Mouse (Mus musculus) heart, postnatal 0 days (tissue): ENCODE data around the gene Taldo1. TPM values are rescaled to one million over a fixed set of nuclear protein-coding genes. Genes with fewer than 3 reads are reported as not detected.

Experiments used
- ATAC-seq: fragments of 200-750 bp; cut with Nextera tagmentation; 2 replicates; pipeline ENCODE4 v1.8.0; 2017; ENCODE audit warnings: low read depth, moderate number of reproducible peaks, moderate library complexity; ENCODE audit not compliant: insufficient read depth
- DNase-seq: peaks from one replicate; pipeline ENCODE4 v3.0.0-alpha.2; 2016; ENCODE audit warnings: low spot score
- H3K27ac ChIP-seq: fragments of 300-500 bp; sonication (generic); 2 replicates; pipeline ENCODE4 v1.5.1; 2014; ENCODE audit warnings: low read depth, mild to moderate bottlenecking
- H3K27me3 ChIP-seq: fragments of 300-500 bp; sonication (generic); 2 replicates; pipeline ENCODE4 v1.6.1; 2014; ENCODE audit warnings: low read length, mixed read lengths; ENCODE audit not compliant: control insufficient read depth, insufficient read depth
- H3K36me3 ChIP-seq: fragments of 300-500 bp; sonication (generic); replicated peaks from 2 replicates; pipeline ENCODE4 v1.6.1; 2014; ENCODE audit warnings: low read length, mixed read lengths; ENCODE audit not compliant: control insufficient read depth, insufficient read depth
- H3K4me1 ChIP-seq: fragments of 300-500 bp; sonication (generic); 2 replicates; pipeline ENCODE4 v1.6.1; 2014; ENCODE audit warnings: antibody characterized with exemption; ENCODE audit not compliant: control insufficient read depth, insufficient read depth
- H3K4me2 ChIP-seq: fragments of 300-500 bp; sonication (generic); 2 replicates; pipeline ENCODE4 v1.6.1; 2014; ENCODE audit warnings: low read depth, mild to moderate bottlenecking, low read length, moderate library complexity
- H3K4me3 ChIP-seq: fragments of 300-500 bp; sonication (generic); 2 replicates; pipeline ENCODE4 v1.5.1; 2014; ENCODE audit warnings: low read depth, low read length
- H3K9ac ChIP-seq: fragments of 300-500 bp; sonication (generic); replicated peaks from 2 replicates; pipeline ENCODE4 v1.6.1; 2014; ENCODE audit warnings: low read depth, low read length, mixed read lengths
- H3K9me3 ChIP-seq: fragments of 300-500 bp; sonication (generic); replicated peaks from 2 replicates; pipeline ENCODE4 v1.6.1; 2016; ENCODE audit warnings: low read length; ENCODE audit not compliant: control insufficient read depth
- CTCF ChIP-seq: IDR thresholded peaks from 2 replicates; pipeline ENCODE4 v1.5.1; 2016; ENCODE audit warnings: antibody characterized with exemption, control low read depth, low read depth
- EP300 ChIP-seq: IDR thresholded peaks from 2 replicates; pipeline ENCODE4 v1.6.1; 2016; ENCODE audit warnings: antibody characterized with exemption, low read depth
- WGBS: fragments of 180-500 bp; shearing (Covaris S2); extraction: QIAGEN DNeasy Blood & Tissue Kit; methylation state at CpG from one replicate; pipeline ENCODE4 v1.1.7; 2014; 5-methylcytosine and 5-hydroxymethylcytosine counted together
- polyA plus RNA-seq: library from polyadenylated mRNA; unstranded; fragments of >200 nt; fragmentation: Nextera tagmentation; extraction: Ambion mirVana; gene quantifications from 2 replicates; pipeline ENCODE4 v1.2.1, GENCODE M21; 2015
- total RNA-seq: library from RNA; depleted of rRNA; stranded (reverse); fragments of >200 nt; gene quantifications from 2 replicates; pipeline ENCODE4 v1.2.3, GENCODE M21; 2014; ENCODE audit warnings: low replicate concordance

Taldo1 gene
- total and polyA plus RNA-seq, 2 experiments from 2014 or later, result 173 to 225 TPM

GRCm38 (mm10) chr7:141355051-141355450 lies 36.9 kb upstream of the Taldo1 start:
- no peak overlapping the region for H3K27ac ChIP-seq
- no peaks in the 10 kb centered on the region for H3K9me3 ChIP-seq
- H3K27me3 ChIP-seq, result 0 out of 2 replicates have a peak, but pooled peaks cover 7% of the 10 kb centered on the region
- WGBS, result 67% methylated on average over 8 of the region's 8 CpGs
- no peak overlapping the region for H3K4me3 ChIP-seq
- DNase-seq (no peak), ATAC-seq (no peak)
- H3K4me2 ChIP-seq, result no peak overlapping the region
- TF ChIP-seq EP300 (no peak), CTCF (no peak)
- no peak overlapping the region for H3K9ac ChIP-seq
- H3K36me3 ChIP-seq, result no peaks in the 10 kb centered on the region
- H3K4me1 ChIP-seq, result no peaks in the 10 kb centered on the region

GRCm38 (mm10) chr7:141355626-141356326 lies 36.2 kb upstream of the Taldo1 start:
- Histone ChIP-seq H3K27ac (no peak overlapping the region), H3K4me3 (no peak overlapping the region), H3K27me3 (peaks cover 8% of the 10 kb centered on the region; the same call in 1 of the 2 replicates), H3K9me3 (no peaks in the 10 kb centered on the region), H3K4me2 (no peak overlapping the region), H3K36me3 (no peaks in the 10 kb centered on the region), H3K9ac (no peak overlapping the region), H3K4me1 (no peaks in the 10 kb centered on the region)
- ATAC-seq (no peak), DNase-seq (no peak)
- TF ChIP-seq CTCF, result peak; percentile 20; the same call in 1 of the 2 replicates
- no peak for TF ChIP-seq EP300
- WGBS, result 47% methylated on average over 12 of the region's 12 CpGs

GRCm38 (mm10) chr7:141356971-141357370 lies 35.0 kb upstream of the Taldo1 start:
- no peaks in the 10 kb centered on the region for H3K36me3 ChIP-seq
- no peaks in the 10 kb centered on the region for H3K9me3 ChIP-seq
- H3K27me3 ChIP-seq, result peaks cover 17% of the 10 kb centered on the region
- no peak overlapping the region for H3K4me3 ChIP-seq
- no peak overlapping the region for H3K27ac ChIP-seq
- TF ChIP-seq CTCF (no peak), EP300 (no peak)
- WGBS, result 70% methylated on average over 14 of the region's 14 CpGs
- DNase-seq (no peak), ATAC-seq (no peak)
- no peak overlapping the region for H3K4me2 ChIP-seq
- no peaks in the 10 kb centered on the region for H3K4me1 ChIP-seq
- H3K9ac ChIP-seq, result no peak overlapping the region

- Histone ChIP-seq H3K36me3 (no peaks in the 10 kb centered on the region), H3K4me2 (no peak overlapping the region), H3K27me3 (peaks cover 14% of the 10 kb centered on the region), H3K9me3 (no peaks in the 10 kb centered on the region), H3K9ac (no peak overlapping the region), H3K4me1 (no peaks in the 10 kb centered on the region), H3K27ac (no peak overlapping the region), H3K4me3 (no peak overlapping the region)
- TF ChIP-seq CTCF (no peak), EP300 (no peak)
- ATAC-seq, result no peak
- DNase-seq, result no peak
- WGBS, result 16% methylated on average over 24 of the region's 24 CpGs
These were observed 30.5 kb upstream of the Taldo1 start for GRCm38 (mm10) chr7:141361510-141361909.

GRCm38 (mm10) chr7:141363106-141363751 lies 28.8 kb upstream of the Taldo1 start:
- WGBS, result 53% methylated on average over 4 of the region's 4 CpGs
- Histone ChIP-seq H3K36me3 (no peaks in the 10 kb centered on the region), H3K4me1 (no peaks in the 10 kb centered on the region), H3K4me2 (no peak overlapping the region), H3K27me3 (peaks cover 11% of the 10 kb centered on the region), H3K27ac (no peak overlapping the region), H3K9ac (no peak overlapping the region), H3K9me3 (no peaks in the 10 kb centered on the region), H3K4me3 (no peak overlapping the region)
- ATAC-seq, result peak; percentile 69
- TF ChIP-seq CTCF (peak; percentile 85), EP300 (no peak)
- peak; percentile 76 for DNase-seq

- H3K9ac ChIP-seq, result no peak overlapping the region
- H3K4me1 ChIP-seq, result no peaks in the 10 kb centered on the region
- DNase-seq (no peak), ATAC-seq (no peak)
- H3K4me2 ChIP-seq, result no peak overlapping the region
- H3K27ac ChIP-seq, result no peak overlapping the region
- no peaks in the 10 kb centered on the region for H3K9me3 ChIP-seq
- 42% methylated on average over 2 of the region's 2 CpGs for WGBS
- peaks cover 11% of the 10 kb centered on the region for H3K27me3 ChIP-seq
- no peak overlapping the region for H3K4me3 ChIP-seq
- no peaks in the 10 kb centered on the region for H3K36me3 ChIP-seq
- TF ChIP-seq CTCF, result no peak
- no peak for TF ChIP-seq EP300
These were observed 28.3 kb upstream of the Taldo1 start for GRCm38 (mm10) chr7:141363752-141364125.
